Mouse (Mus musculus) embryonic stem cell, embryonic (primary cell): ENCODE results near the gene Gprin1.

Experiments
- CTCF ChIA-PET, 4 experiments: fragments of 300-600 bp in 2 of 4; fragments of 350-600 bp in 2 of 4; sonication (Branson Sonifier 250); formaldehyde crosslinking; loops; one replicate each; lab custom pipeline; 2022; ENCODE audit warnings: inconsistent platforms in 2 of 4; lab: Charles Lee
- POLR2A ChIA-PET, 4 experiments: fragments of 300-600 bp in 2 of 4; fragments of 350-600 bp in 2 of 4; sonication (Branson Sonifier 250); formaldehyde crosslinking; loops; one replicate each; lab custom pipeline; 2022; ENCODE audit warnings: antibody characterized with exemption in 4 of 4, inconsistent platforms in 1 of 4; lab: Charles Lee

Gprin1 gene

GRCm38 (mm10) chr13:54780592-54780991, 30.9 kb upstream of the Gprin1 start:
- ChIA-PET POLR2A (interaction anchor here in 2 of 4 experiments (0.8 to 4.3 kb wide), 4 partner anchors 11 to 36 kb away, joined by 3 to 34 read pairs (median 9); partner anchors contain the start of genes Sncb (in 1 of the 2) and Tspan17 (in 1 of the 2)), CTCF (interaction anchor here in 2 of 4 experiments (0.6 to 2.4 kb wide), 4 partner anchors 12 to 1091 kb away, joined by 4 to 15 read pairs (median 5); partner anchors contain the start of gene Sncb (in 1 of the 2))

GRCm38 (mm10) chr13:54767012-54767411, 17.3 kb upstream of the Gprin1 start:
- CTCF ChIA-PET = interaction anchor here (0.5 to 2.8 kb wide), 27 partner anchors 9 to 581 kb away, joined by 3 to 27 read pairs (median 4); partner anchors contain the start of genes Eif4e1b (in 1 of the 4) and Tspan17 (in 1 of the 4)
- POLR2A ChIA-PET = interaction anchor here (0.8 to 2.9 kb wide), 14 partner anchors 9 to 596 kb away, joined by 3 to 17 read pairs (median 6); partner anchors contain the start of genes Tspan17 (in 2 of the 4), Lman2 (in 1 of the 4) and Rnf44 (in 1 of the 4)

GRCm38 (mm10) chr13:54766192-54766768, 16.6 kb upstream of the Gprin1 start, which contains the start of gene Sncb:
Gene Sncb (minus strand): TSS chr13:54766595.
- CTCF ChIA-PET = interaction anchor here (0.5 to 2.8 kb wide), 35 partner anchors 8 to 678 kb away, joined by 3 to 27 read pairs (median 4); partner anchors contain the start of genes Eif4e1b (in 2 of the 4), Tspan17 (in 2 of the 4) and Grk6 (in 1 of the 4)
- POLR2A ChIA-PET = interaction anchor here (0.6 to 2.9 kb wide), 22 partner anchors 8 to 597 kb away, joined by 3 to 17 read pairs (median 3); partner anchors contain the start of genes Tspan17 (in 2 of the 4), Eif4e1b (in 1 of the 4), Lman2 (in 1 of the 4) and Rnf44 (in 1 of the 4)

GRCm38 (mm10) chr13:54765281-54766191, 15.9 kb upstream of the Gprin1 start:
- POLR2A ChIA-PET = interaction anchor here (0.6 to 2.9 kb wide), 23 partner anchors 7 to 654 kb away, joined by 3 to 17 read pairs (median 4); partner anchors contain the start of genes Tspan17 (in 3 of the 4), Eif4e1b (in 2 of the 4), Lman2 (in 1 of the 4) and Rnf44 (in 1 of the 4)
- CTCF ChIA-PET = interaction anchor here (0.5 to 2.8 kb wide), 33 partner anchors 7 to 679 kb away, joined by 3 to 27 read pairs (median 4); partner anchors contain the start of genes Eif4e1b (in 3 of the 4), Tspan17 (in 2 of the 4) and Grk6 (in 1 of the 4)

- ChIA-PET CTCF (interaction anchor here in 3 of 4 experiments (0.5 to 3.9 kb wide), 6 partner anchors 38 to 1485 kb away, joined by 3 to 25 read pairs (median 3); no protein-coding TSS in a partner anchor), POLR2A (interaction anchor here in 2 of 4 experiments (0.5 to 1.4 kb wide), 2 partner anchors 22 to 734 kb away, joined by 3 to 6 read pairs; partner anchors contain the start of gene Eif4e1b (in 1 of the 2))
These were observed 11.2 kb upstream of the Gprin1 start for GRCm38 (mm10) chr13:54760906-54761305.

GRCm38 (mm10) chr13:54760164-54760795, 10.6 kb upstream of the Gprin1 start:
- ChIA-PET CTCF (interaction anchor here in 3 of 4 experiments (0.5 to 3.9 kb wide), 7 partner anchors 35 to 376 kb away, joined by 3 to 25 read pairs (median 3); no protein-coding TSS in a partner anchor), POLR2A (interaction anchor here in 2 of 4 experiments (0.9 to 2.4 kb wide), 4 partner anchors 23 to 30 kb away, joined by 3 to 11 read pairs (median 4); partner anchors contain the start of genes Eif4e1b (in 1 of the 2) and Tspan17 (in 1 of the 2))

GRCm38 (mm10) chr13:54759496-54759895, 9.8 kb upstream of the Gprin1 start:
- CTCF ChIA-PET = interaction anchor here in 2 of 4 experiments (0.5 to 3.9 kb wide), 5 partner anchors 30 to 453 kb away, joined by 3 to 25 read pairs (median 4); partner anchors contain the start of gene Tspan17 (in 1 of the 2)

GRCm38 (mm10) chr13:54758756-54759470, 9.2 kb upstream of the Gprin1 start:
- POLR2A ChIA-PET = interaction anchor here in 3 of 4 experiments (0.6 to 2.4 kb wide), 22 partner anchors 8 to 777 kb away, joined by 3 to 17 read pairs (median 3); partner anchors contain the start of genes Eif4e1b (in 2 of the 3), Rnf44 (in 2 of the 3), Sncb (in 2 of the 3) and Tspan17 (in 2 of the 3)
- CTCF ChIA-PET = interaction anchor here (0.5 to 3.9 kb wide), 41 partner anchors 8 to 634 kb away, joined by 3 to 25 read pairs (median 4); partner anchors contain the start of genes Sncb (in 3 of the 4), Eif4e1b (in 2 of the 4), Gprin1 (in 2 of the 4) and Tspan17 (in 2 of the 4)

More at GRCm38 (mm10) chr13:54759496-54759895, 9.8 kb upstream of the Gprin1 start:
- POLR2A ChIA-PET = interaction anchor here in 2 of 4 experiments (0.9 to 2.4 kb wide), 3 partner anchors 23 to 30 kb away, joined by 3 to 11 read pairs (median 3); partner anchors contain the start of gene Tspan17 (in 1 of the 2)

- POLR2A ChIA-PET = interaction anchor here in 3 of 4 experiments (0.6 to 2.4 kb wide), 25 partner anchors 8 to 778 kb away, joined by 3 to 17 read pairs (median 3); partner anchors contain the start of genes Sncb (in 3 of the 3), Eif4e1b (in 2 of the 3), Rnf44 (in 2 of the 3) and Tspan17 (in 2 of the 3)
These were observed 8.5 kb upstream of the Gprin1 start for GRCm38 (mm10) chr13:54758045-54758755.

GRCm38 (mm10) chr13:54757093-54757830, 7.6 kb upstream of the Gprin1 start:
- POLR2A ChIA-PET = interaction anchor here in 3 of 4 experiments (0.6 to 1.6 kb wide), 9 partner anchors 9 to 688 kb away, joined by 3 to 9 read pairs (median 3); partner anchors contain the start of genes Sncb (in 2 of the 3), Eif4e1b (in 1 of the 3), Grk6 (in 1 of the 3) and Rnf44 (in 1 of the 3)
- CTCF ChIA-PET = interaction anchor here (0.6 to 3.9 kb wide), 15 partner anchors 8 to 916 kb away, joined by 3 to 25 read pairs (median 5); partner anchors contain the start of genes Gprin1 (in 2 of the 4), Eif4e1b (in 1 of the 4), Rnf44 (in 1 of the 4) and Sncb (in 1 of the 4)

More at GRCm38 (mm10) chr13:54758045-54758755, 8.5 kb upstream of the Gprin1 start:
- CTCF ChIA-PET = interaction anchor here (0.5 to 3.9 kb wide), 44 partner anchors 8 to 635 kb away, joined by 3 to 25 read pairs (median 4); partner anchors contain the start of genes Sncb (in 3 of the 4), Eif4e1b (in 2 of the 4), Gprin1 (in 2 of the 4) and Tspan17 (in 2 of the 4)

GRCm38 (mm10) chr13:54756156-54756712, 6.6 kb upstream of the Gprin1 start:
- CTCF ChIA-PET = interaction anchor here in 1 of 4 experiments (0.7 kb wide), 1 partner anchor 915 kb away, joined by 7 read pairs; no protein-coding TSS in a partner anchor
- POLR2A ChIA-PET = interaction anchor here in 2 of 4 experiments (0.6 to 1.2 kb wide), 2 partner anchors 12 to 60 kb away, joined by 3 to 5 read pairs; no protein-coding TSS in a partner anchor

- ChIA-PET POLR2A (interaction anchor here in 2 of 4 experiments (0.6 kb wide), 3 partner anchors 13 to 381 kb away, joined by 3 to 4 read pairs (median 3); no protein-coding TSS in a partner anchor), CTCF (interaction anchor here in 1 of 4 experiments (0.6 to 1.4 kb wide), 4 partner anchors 11 to 609 kb away, joined by 3 to 4 read pairs (median 3); partner anchors contain the start of gene Sncb)
These were observed 5.6 kb upstream of the Gprin1 start for GRCm38 (mm10) chr13:54755201-54755830.
